ENCODE assay signal across 24 mouse cellular contexts in the genomic region with DNA sequence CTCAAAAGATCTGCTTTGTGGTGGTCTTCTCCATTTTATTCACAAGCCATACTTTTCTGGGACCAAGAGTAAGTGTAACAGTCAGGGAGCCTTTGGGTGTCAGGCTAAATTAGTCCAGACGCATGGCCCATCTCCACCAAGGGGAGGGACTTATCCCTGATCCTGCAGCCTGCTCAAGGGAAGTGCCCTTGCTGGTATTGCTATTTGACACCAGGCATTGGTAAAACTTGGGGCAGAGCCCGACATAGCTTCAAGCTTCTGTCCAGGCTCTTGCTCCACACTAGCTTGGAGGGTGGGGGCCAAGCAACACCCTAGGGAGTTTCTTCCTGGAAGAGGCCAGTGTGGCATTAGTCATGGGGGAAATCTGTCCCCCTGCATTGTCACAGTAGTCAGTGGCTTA. TPM values are rescaled to one million over a fixed set of nuclear protein-coding genes. Genes with fewer than 3 reads are reported as not detected.
DNase-seq lines count a peak whose midpoint lies in the region; TF ChIP-seq lines count a peak whose summit lies in the region.
"Had no signal": no experiment of that assay in that cellular context is flagged by ENCODE, and none has a peak within 500 bp of the region (broad histone marks: within the 10 kb centered on the region; RNA-seq: fewer than 3 reads in every experiment).

No protein-coding gene starts in this region.

- intact Hi-C loops in heart, adult 2 months (cut with DNase I): no loop called here

- WGBS in heart, adult 2 months: 80% methylated on average over 2 of the region's 2 CpGs

- TF ChIP-seq POLR2A in heart, adult 2 months (IDR thresholded peaks at IDR 0.05; ENCODE audit: insufficient read depth, low read depth, low read length): no peak

- TF ChIP-seq CTCF in heart, adult 2 months (IDR thresholded peaks at IDR 0.05): no peak

- H3K4me1 ChIP-seq in heart, adult 2 months (ENCODE audit: control insufficient read depth, insufficient read depth, low read length): no peaks in the 10 kb centered on the region

- H3K9ac ChIP-seq in heart, adult 2 months (ENCODE audit: low read depth, low read length): no peak overlapping the region
- H3K9ac ChIP-seq: embryonic facial prominence, embryonic 13.5 days; embryonic facial prominence, embryonic 15.5 days; forebrain, embryonic 12.5 days had no signal

- DNase-seq in gastrocnemius, adult 18-20 months (ENCODE audit: low spot score): peak; percentile 42
- no peak for DNase-seq in gastrocnemius, postnatal 4 days (ENCODE audit: low spot score in 2 of 2)
- peak; percentile 85 for DNase-seq in heart, adult 11 months
- DNase-seq in heart, adult 2 months: no peak
- peak; percentile 51 for DNase-seq in gastrocnemius, postnatal 25 days
- DNase-seq in skeletal muscle tissue, adult 2 months (ENCODE audit: low read depth, low spot score): peak; percentile 62
- DNase-seq in thymus, postnatal 14 days: no peak
- no peak for DNase-seq in adrenal gland, postnatal 10 days
- DNase-seq: adrenal gland, adult 2 months; adrenal gland, postnatal 14 days; adrenal gland, postnatal 36 days; B cell, adult 2 months; cerebellum, adult 11-12 months; cerebellum, adult 2 months; cerebellum, adult 9-10 months; cerebellum, postnatal 10 days; cerebellum, postnatal 25 days; embryo, embryonic 11 days had no signal

- no peaks in the 10 kb centered on the region for H3K79me2 ChIP-seq in heart, adult 2 months (replicated peaks; ENCODE audit: control insufficient read depth, insufficient read depth, low read length)

- H3K36me3 ChIP-seq in heart, adult 2 months (ENCODE audit: control insufficient read depth, insufficient read depth, low read length): no peaks in the 10 kb centered on the region
- H3K36me3 ChIP-seq: embryonic facial prominence, embryonic 13.5 days; embryonic facial prominence, embryonic 15.5 days; forebrain, embryonic 10.5 days; forebrain, embryonic 12.5 days; G1E had no signal

- H3K27ac ChIP-seq in heart, adult 2 months: no peak overlapping the region
- H3K27ac ChIP-seq: embryonic facial prominence, embryonic 13.5 days; embryonic facial prominence, embryonic 15.5 days; forebrain, embryonic 10.5 days; forebrain, embryonic 12.5 days had no signal

- H3K27me3 ChIP-seq in heart, adult 2 months (ENCODE audit: control insufficient read depth, insufficient read depth, low read length): peaks cover 1% of the 10 kb centered on the region; the same call in 1 of the 2 replicates
- H3K27me3 ChIP-seq: embryonic facial prominence, embryonic 13.5 days; embryonic facial prominence, embryonic 15.5 days; forebrain, embryonic 12.5 days had no signal

- no peak overlapping the region for H3K4me3 ChIP-seq in heart, adult 2 months
- H3K4me3 ChIP-seq: embryonic facial prominence, embryonic 13.5 days; embryonic facial prominence, embryonic 15.5 days; erythroblast, embryonic 14.5 days; forebrain, embryonic 10.5 days; forebrain, embryonic 12.5 days had no signal

- TF ChIP-seq EP300 in heart, adult 2 months (IDR thresholded peaks at IDR 0.05; ENCODE audit: insufficient read depth, low read depth, low read length): no peak

RNA-seq across cellular contexts. Expression of a gene that starts 23.8 kb away (rescaled TPM):
- 100 to 1,000 TPM; 767 to 782 TPM for total RNA-seq in gastrocnemius, adult 18-20 months (2021)
- total RNA-seq in gastrocnemius, postnatal 4 days (2021): 1,000 to 10,000 TPM; 1,547 to 1,580 TPM
- total RNA-seq in heart, adult 2 months (2021): 100 to 1,000 TPM; 851 to 971 TPM
- 642 and 1,106 TPM in 2 replicates for polyA plus RNA-seq in heart, adult 2 months (2012; rRNA removed)
- total RNA-seq in gastrocnemius, postnatal 25 days (2021): 100 to 1,000 TPM; 622 to 647 TPM
- total RNA-seq in adrenal gland, postnatal 10 days (2021): 1,000 to 10,000 TPM; 1,547 to 1,559 TPM

RNA-seq across cellular contexts. Expression of a gene that starts 23.8 kb away (rescaled TPM):
- 1 to 10 TPM; 6.2 to 8.2 TPM for total RNA-seq in gastrocnemius, adult 18-20 months (2021)
- total RNA-seq in gastrocnemius, postnatal 4 days (2021): 10 to 100 TPM; 14.3 to 16.8 TPM
- 10 to 100 TPM; 10.3 to 11.0 TPM for total RNA-seq in heart, adult 2 months (2021)
- polyA plus RNA-seq in heart, adult 2 months (2012; rRNA removed): 4.7 and 10.3 TPM in 2 replicates
- total RNA-seq in gastrocnemius, postnatal 25 days (2021): 1 to 10 TPM; 6.8 to 8.4 TPM
- total RNA-seq in adrenal gland, postnatal 10 days (2021): 10 to 100 TPM; 17.9 to 21.4 TPM

Comparison
In these comparisons a context has a peak if more than half of its experiments do, and no peak if none do; other contexts are left out.
1. DNase-seq: peak in gastrocnemius, adult 18-20 months (single experiment), heart, adult 11 months (single experiment), gastrocnemius, postnatal 25 days (single experiment) and skeletal muscle tissue, adult 2 months (single experiment); none in gastrocnemius, postnatal 4 days (0 of 2), heart, adult 2 months (0 of 2), thymus, postnatal 14 days (single experiment) and adrenal gland, postnatal 10 days (single experiment).